Mouse (Mus musculus) testis, adult 2 months (tissue): ENCODE data around the gene Insl5.

Source experiments
- CTCF ChIP-seq: fragments of 200-500 bp; IDR thresholded peaks from 2 replicates; pipeline ENCODE4 v1.5.1; 2012; ENCODE audit warnings: low read depth, mild to moderate bottlenecking, inconsistent platforms, low read length, moderate library complexity; ENCODE audit not compliant: control insufficient read depth, insufficient read depth, insufficient replicate concordance
- POLR2A ChIP-seq: fragments of 200-500 bp; IDR thresholded peaks from 2 replicates; pipeline ENCODE4 v1.6.1; 2012; ENCODE audit warnings: low read depth, mild to moderate bottlenecking, inconsistent platforms, low read length, moderate library complexity; ENCODE audit not compliant: control insufficient read depth

GRCm38 (mm10) chr4:102989391-102989790, 37.3 kb downstream of the Insl5 start:
- TF ChIP-seq POLR2A (no peak), CTCF (no peak)
